Mouse (Mus musculus) CH12.LX (cell line): Measurements from ENCODE around the gene Rbbp6.

Source experiments
- CHD1 ChIP-seq: IDR thresholded peaks from 2 replicates; pipeline ENCODE4 v1.6.1; 2012; ENCODE audit warnings: low read depth, low read length, improper control_type of control experiment, inconsistent platforms
- CHD2 ChIP-seq: IDR thresholded peaks from 2 replicates; pipeline ENCODE4 v1.6.1; 2011; ENCODE audit warnings: low read length, improper control_type of control experiment
- CTCF ChIP-seq, 2 experiments: IDR thresholded peaks in 1 of 2; conservative IDR thresholded peaks in 1 of 2; 2 replicates each; pipeline ENCODE4 v1.5.1; 2011 to 2012; ENCODE audit warnings: low read depth in 2 of 2, low read length in 2 of 2, improper control_type of control experiment in 1 of 2, inconsistent platforms in 1 of 2, mild to moderate bottlenecking in 1 of 2, moderate library complexity in 1 of 2
- E2F4 ChIP-seq: IDR thresholded peaks from 2 replicates; pipeline ENCODE4 v1.6.1; 2011; ENCODE audit warnings: low read depth, low read length, improper control_type of control experiment; ENCODE audit not compliant: insufficient replicate concordance
- HCFC1 ChIP-seq: IDR thresholded peaks from 2 replicates; pipeline ENCODE4 v1.6.1; 2012; ENCODE audit warnings: low read depth, mild to moderate bottlenecking, inconsistent platforms, low read length, improper control_type of control experiment
- MAX ChIP-seq: IDR thresholded peaks from 2 replicates; pipeline ENCODE4 v1.6.1; 2011; ENCODE audit warnings: low read length, improper control_type of control experiment
- SIN3A ChIP-seq: IDR thresholded peaks from 2 replicates; pipeline ENCODE4 v1.6.1; 2012; ENCODE audit warnings: low read length, improper control_type of control experiment, inconsistent platforms
- USF1 ChIP-seq: IDR thresholded peaks from 2 replicates; pipeline ENCODE4 v1.6.1; 2014; ENCODE audit warnings: low read depth, mild to moderate bottlenecking, inconsistent platforms, low read length, improper control_type of control experiment

- TF ChIP-seq HCFC1 (no peak), CHD2 (no peak), E2F4 (no peak), SIN3A (no peak), CTCF (conservative IDR thresholded peaks at IDR 0.05 in 1 of 2, IDR thresholded peaks at IDR 0.05 in 1 of 2; ENCODE audit: low read depth in 2 of 2, low read length in 2 of 2) (no peak), USF1 (no peak), MAX (no peak), CHD1 (no peak)
Measured at GRCm38 (mm10) chr7:122979514-122979913, 14.0 kb downstream of the Rbbp6 start.
